Mouse (Mus musculus) v-Abl transformed pro-B cells (cell line): ENCODE data around the gene Gm10190.
"Not testable (repeated sequence)": the region's sequence is repeated elsewhere in the genome, so short reads cannot be mapped to it uniquely, and the experiment has no call there.

Source experiments
- in situ Hi-C, 2 experiments: fragments of 400-800 bp; cut with MboI; formaldehyde crosslinking; loops; one replicate each; pipeline ENCODE4 v1.15.1; 2025; ENCODE audit not compliant: unreplicated experiment in 2 of 2

Gene Gm10190

GRCm38 (mm10) chr17:80372989-80373725 lies at the start of gene Gm10190:
TSS of gene Gm10190 (minus strand) at chr17:80373541.
- in situ Hi-C loops = no loop called here

- in situ Hi-C loops = loop anchor here in 1 of 2 experiments (25.0 kb wide), 1 partner anchor 559 kb away; no protein-coding TSS in a partner anchor
Measured at GRCm38 (mm10) chr17:80420998-80421397, 47.7 kb upstream of the Gm10190 start.

- in situ Hi-C loops = loop anchor here in 1 of 2 experiments (25.0 kb wide), 1 partner anchor 556 kb away; no protein-coding TSS in a partner anchor
Measured at GRCm38 (mm10) chr17:80418572-80419210, 45.4 kb upstream of the Gm10190 start.

GRCm38 (mm10) chr17:80411182-80411581 lies 37.8 kb upstream of the Gm10190 start:
- in situ Hi-C loops = loop anchor here in 1 of 2 experiments (25.0 kb wide), 1 partner anchor 549 kb away; no protein-coding TSS in a partner anchor

- in situ Hi-C loops = loop anchor here in 1 of 2 experiments (10.0 kb wide), 1 partner anchor 353 kb away; no protein-coding TSS in a partner anchor
Measured at GRCm38 (mm10) chr17:80398243-80398642, 24.9 kb upstream of the Gm10190 start.

- in situ Hi-C loops = loop anchor here (5.0 to 10.0 kb wide), 3 partner anchors 44 to 347 kb away; partner anchors contain the start of genes Dhx57 (in 2 of the 2) and Morn2 (in 2 of the 2)
Measured at GRCm38 (mm10) chr17:80391423-80392403, 18.4 kb upstream of the Gm10190 start.

GRCm38 (mm10) chr17:80390024-80390423 lies 16.7 kb upstream of the Gm10190 start:
- in situ Hi-C loops = loop anchor here (5.0 to 10.0 kb wide), 3 partner anchors 43 to 345 kb away; partner anchors contain the start of genes Dhx57 (in 2 of the 2) and Morn2 (in 2 of the 2)

- in situ Hi-C loops = no loop called here
Measured at GRCm38 (mm10) chr17:80385671-80386070, 12.3 kb upstream of the Gm10190 start.

GRCm38 (mm10) chr17:80378386-80378785 lies 5.0 kb upstream of the Gm10190 start:
- in situ Hi-C loops = not testable (repeated sequence)

GRCm38 (mm10) chr17:80373726-80374096 lies 370 bp upstream of the Gm10190 start:
- in situ Hi-C loops = no loop called here

- in situ Hi-C loops = no loop called here
Measured at GRCm38 (mm10) chr17:80368606-80369005, 4.7 kb downstream of the Gm10190 start.

GRCm38 (mm10) chr17:80367276-80367675 lies 6.1 kb downstream of the Gm10190 start:
- in situ Hi-C loops = no loop called here

- in situ Hi-C loops = no loop called here
Measured at GRCm38 (mm10) chr17:80360245-80360644, 13.1 kb downstream of the Gm10190 start.

- in situ Hi-C loops = loop anchor here (5.0 to 25.0 kb wide), 3 partner anchors 45 to 685 kb away; no protein-coding TSS in a partner anchor
Measured at GRCm38 (mm10) chr17:80347234-80347633, 26.1 kb downstream of the Gm10190 start.

- in situ Hi-C loops = loop anchor here (5.0 to 25.0 kb wide), 3 partner anchors 46 to 684 kb away; no protein-coding TSS in a partner anchor
Measured at GRCm38 (mm10) chr17:80346591-80347125, 26.7 kb downstream of the Gm10190 start.

GRCm38 (mm10) chr17:80345277-80345676 lies 28.1 kb downstream of the Gm10190 start:
- in situ Hi-C loops = loop anchor here (5.0 to 25.0 kb wide), 3 partner anchors 47 to 683 kb away; no protein-coding TSS in a partner anchor

- in situ Hi-C loops = loop anchor here in 1 of 2 experiments (25.0 kb wide), 1 partner anchor 670 kb away; no protein-coding TSS in a partner anchor
Measured at GRCm38 (mm10) chr17:80332386-80332785, 41.0 kb downstream of the Gm10190 start.

- in situ Hi-C loops = loop anchor here in 1 of 2 experiments (25.0 kb wide), 1 partner anchor 664 kb away; no protein-coding TSS in a partner anchor
Measured at GRCm38 (mm10) chr17:80326431-80326830, 46.9 kb downstream of the Gm10190 start.

GRCm38 (mm10) chr17:80325456-80325855 lies 47.9 kb downstream of the Gm10190 start:
- in situ Hi-C loops = loop anchor here in 1 of 2 experiments (25.0 kb wide), 1 partner anchor 663 kb away; no protein-coding TSS in a partner anchor
